Mouse (Mus musculus): ENCODE data around the gene Creb3l1.

Creb3l1 gene

GRCm38 (mm10) chr2:91962864-91963401 is 61.4 kb downstream of the Creb3l1 start:
- no peak for DNase-seq (ENCODE audit: low read depth)

GRCm38 (mm10) chr2:91961901-91962761 is 62.2 kb downstream of the Creb3l1 start:
- DNase-seq (ENCODE audit: low read depth) = no peak

DNA sequence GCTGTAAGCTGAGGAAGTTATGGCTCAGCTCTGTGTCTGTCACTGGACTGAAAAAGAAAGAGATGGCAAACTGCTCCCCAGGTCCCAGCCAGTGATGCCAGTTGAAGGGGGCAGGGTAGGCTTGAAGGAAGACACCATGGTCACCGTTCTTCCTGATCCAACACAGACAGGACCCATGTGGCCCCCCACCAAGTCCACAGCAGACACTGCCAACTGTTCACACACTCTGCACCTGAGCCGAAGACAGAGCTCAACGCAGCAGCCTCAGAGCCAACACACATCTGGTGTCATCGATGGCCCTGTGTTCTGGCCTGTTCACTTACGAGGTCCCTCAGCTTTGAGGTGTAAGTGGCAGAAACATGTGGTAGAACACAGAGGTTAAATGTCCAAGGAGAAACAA is 63.8 kb downstream of the Creb3l1 start:
- DNase-seq (ENCODE audit: low read depth) = no peak

GRCm38 (mm10) chr2:91959544-91960410 is 64.5 kb downstream of the Creb3l1 start:
- DNase-seq (ENCODE audit: low read depth) = no peak

DNA sequence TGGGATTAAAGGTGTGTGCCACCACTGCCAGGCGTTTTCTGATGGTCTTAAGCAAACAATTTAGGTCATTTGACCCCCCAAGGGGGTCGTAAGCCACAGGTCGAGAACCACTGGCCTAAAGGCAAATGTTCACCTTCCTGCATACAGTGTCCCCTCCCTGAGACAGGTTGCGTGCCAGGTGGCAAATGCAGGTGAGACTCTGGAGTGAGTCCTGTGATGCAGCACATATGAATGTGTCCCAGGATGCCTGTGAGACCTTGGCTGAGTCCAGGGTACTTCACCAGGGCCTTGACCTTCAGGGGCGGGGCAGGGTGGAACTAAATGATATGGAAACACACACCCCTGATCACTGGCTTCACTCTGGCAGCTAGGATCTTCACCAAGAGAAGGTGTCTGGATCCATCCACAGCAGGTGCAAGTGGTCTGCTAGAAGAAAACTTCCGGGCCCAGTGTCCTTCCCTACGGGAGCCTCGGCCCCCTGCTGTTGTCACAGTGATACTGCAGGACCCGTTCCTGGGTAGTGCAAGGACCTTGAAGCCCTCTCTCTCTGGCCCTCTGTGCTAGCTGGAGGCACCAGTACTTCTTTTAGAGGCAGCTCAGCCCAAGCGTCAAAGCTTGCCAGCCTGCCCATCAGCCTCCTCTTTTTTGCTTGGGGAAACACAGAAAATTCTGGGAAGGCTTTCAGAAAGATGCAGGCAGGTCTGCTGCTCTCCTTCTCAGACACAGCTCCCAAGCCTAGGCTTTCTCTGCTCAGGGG is 65.4 kb downstream of the Creb3l1 start:
- no peak for DNase-seq (ENCODE audit: low read depth)

GRCm38 (mm10) chr2:91958049-91958448 is 66.3 kb downstream of the Creb3l1 start:
- no peak for DNase-seq (ENCODE audit: low read depth)

DNA sequence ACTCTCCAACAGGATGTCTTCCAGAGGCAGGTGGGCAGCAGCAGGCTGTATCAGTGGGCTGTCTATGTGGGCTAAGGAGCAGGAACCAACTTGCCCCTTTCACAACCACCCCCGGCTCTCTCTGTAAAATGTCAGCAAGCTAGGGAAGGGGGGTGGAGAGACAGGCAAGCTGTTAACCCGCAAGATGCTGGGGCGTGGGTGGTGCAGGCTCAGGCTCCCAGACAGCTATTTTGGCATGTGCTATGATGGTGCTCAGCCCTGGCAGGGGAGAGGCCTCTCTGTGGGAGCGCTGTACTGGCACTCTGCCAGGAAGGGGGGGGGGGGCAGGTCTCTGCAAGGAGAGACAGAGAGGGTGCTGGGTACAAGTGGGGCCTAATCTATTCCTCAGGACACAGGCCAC is 67.2 kb downstream of the Creb3l1 start:
- no peak for DNase-seq (ENCODE audit: low read depth)

- no peak for DNase-seq (ENCODE audit: low read depth)
Observed at GRCm38 (mm10) chr2:91955875-91956274, 68.4 kb downstream of the Creb3l1 start.

- DNase-seq (ENCODE audit: low read depth) = no peak
Observed at GRCm38 (mm10) chr2:91955121-91955591, 69.1 kb downstream of the Creb3l1 start.

- no peak for DNase-seq (ENCODE audit: low read depth)
Observed at GRCm38 (mm10) chr2:91953825-91954224, 70.5 kb downstream of the Creb3l1 start.

- no peak for DNase-seq (ENCODE audit: low read depth)
Observed at GRCm38 (mm10) chr2:91950275-91951085, 73.8 kb downstream of the Creb3l1 start.

DNA sequence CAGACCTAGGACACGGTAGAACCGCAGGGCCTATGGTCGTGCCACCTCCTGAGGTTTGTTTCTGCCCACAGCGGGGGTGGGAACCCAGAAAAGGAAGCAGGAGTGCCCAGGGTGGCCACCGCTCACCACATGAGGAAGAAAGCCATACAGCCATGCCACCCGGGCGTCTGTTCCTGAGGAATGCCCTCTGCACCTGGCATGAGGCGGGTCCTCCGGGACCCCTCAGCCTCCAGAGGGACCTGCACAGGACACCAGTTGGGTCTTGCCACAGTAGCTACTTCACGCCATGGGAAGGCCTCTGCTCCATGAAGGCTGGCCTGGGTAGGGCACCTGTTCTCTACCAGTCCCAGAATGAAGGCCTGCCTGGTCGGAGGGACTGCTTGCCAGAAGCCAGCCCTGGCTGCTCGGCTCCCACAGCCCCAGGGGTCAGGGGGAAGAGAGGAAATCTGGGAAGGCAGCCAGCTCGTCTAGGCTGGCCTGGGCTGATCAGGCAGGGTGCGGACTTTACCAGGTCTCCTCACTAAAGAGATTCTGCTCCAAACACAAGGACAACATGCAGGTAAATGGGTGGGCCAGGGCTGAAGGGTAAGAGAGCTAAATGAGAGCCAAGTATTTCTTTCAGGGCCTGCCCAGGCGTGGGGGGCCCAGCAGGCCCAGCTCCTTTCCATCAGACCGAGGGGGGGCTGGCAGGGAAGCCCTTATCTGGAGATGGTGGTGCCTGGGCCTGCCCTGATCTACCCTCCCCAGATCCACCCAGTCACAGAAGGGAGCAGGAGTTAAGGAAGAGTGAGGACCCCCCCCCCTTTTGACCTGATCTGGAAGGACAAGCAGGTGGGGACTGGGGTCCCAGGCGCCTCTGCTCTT is 74.7 kb downstream of the Creb3l1 start:
- DNase-seq (ENCODE audit: low read depth) = no peak

DNA sequence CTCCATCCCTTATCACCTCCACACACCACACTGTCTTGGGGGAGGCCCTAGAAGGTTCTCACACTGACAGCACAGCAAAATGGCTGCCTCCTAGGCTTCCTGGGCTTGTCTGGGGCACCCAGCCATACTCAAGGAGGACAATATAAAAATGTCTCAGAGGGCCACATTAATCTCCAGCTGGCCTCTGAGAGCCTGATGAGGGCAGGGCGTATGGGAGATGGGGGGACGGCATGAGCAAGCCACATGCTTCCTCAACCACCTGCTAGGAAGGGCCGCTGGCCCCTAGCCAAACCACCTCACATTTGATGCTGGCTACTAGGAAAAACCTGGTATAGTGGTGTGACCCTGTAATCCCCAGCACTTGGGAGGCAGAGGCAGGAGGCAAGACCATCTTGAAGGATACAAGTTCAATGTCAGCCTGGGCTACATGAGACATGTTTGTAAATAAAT is 75.5 kb downstream of the Creb3l1 start:
- DNase-seq (ENCODE audit: low read depth) = no peak

- no peak for DNase-seq (ENCODE audit: low read depth)
Observed at GRCm38 (mm10) chr2:91948151-91948509, 76.2 kb downstream of the Creb3l1 start.

- no peak for DNase-seq (ENCODE audit: low read depth)
Observed at GRCm38 (mm10) chr2:91947397-91948150, 76.7 kb downstream of the Creb3l1 start.

DNA sequence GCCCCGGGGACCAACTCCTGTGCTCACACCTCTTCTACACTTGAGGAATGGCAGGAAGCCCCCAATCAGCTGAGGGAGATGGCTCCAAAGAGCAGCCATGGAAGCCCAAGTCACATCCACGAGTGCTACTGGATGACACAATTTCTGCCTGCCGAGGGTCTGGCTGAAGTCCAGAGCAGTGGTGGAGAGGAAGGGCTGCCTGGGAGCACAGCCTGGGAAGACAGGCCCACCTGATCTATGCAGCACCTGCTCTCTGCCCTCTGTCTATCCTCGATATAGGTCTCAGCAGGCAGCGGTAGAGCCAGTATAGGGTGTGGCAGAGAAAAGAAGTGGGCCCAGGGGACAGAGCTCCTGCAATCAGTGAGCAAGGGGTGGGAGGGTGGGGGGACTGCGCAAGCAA is 77.5 kb downstream of the Creb3l1 start:
- no peak for DNase-seq (ENCODE audit: low read depth)

DNA sequence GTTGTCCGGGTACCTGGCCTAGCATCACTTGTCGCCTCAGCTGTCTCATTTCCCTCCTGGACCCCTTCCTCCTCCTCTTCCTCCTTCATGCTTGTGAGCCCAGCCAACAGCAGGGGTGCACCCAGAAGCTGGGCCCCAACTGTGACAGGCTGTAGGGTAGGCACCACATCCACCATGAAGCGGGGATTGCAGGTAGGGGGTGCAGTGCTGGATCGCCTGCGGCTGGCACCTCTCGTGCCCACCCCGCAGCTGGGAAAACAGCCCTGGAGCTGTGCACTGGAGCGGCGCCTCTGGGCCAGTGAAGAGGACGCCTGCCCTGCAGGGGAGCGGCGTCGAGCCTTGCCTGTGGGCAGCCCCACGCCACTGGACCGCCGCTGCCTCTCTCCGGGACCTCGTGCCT is 78.8 kb downstream of the Creb3l1 start, which contains the start of gene Gm9821:
TSS of gene Gm9821 (plus strand) at position 221 of the 400 bp plus-strand sequence.
- no peak for DNase-seq (ENCODE audit: low read depth)

DNA sequence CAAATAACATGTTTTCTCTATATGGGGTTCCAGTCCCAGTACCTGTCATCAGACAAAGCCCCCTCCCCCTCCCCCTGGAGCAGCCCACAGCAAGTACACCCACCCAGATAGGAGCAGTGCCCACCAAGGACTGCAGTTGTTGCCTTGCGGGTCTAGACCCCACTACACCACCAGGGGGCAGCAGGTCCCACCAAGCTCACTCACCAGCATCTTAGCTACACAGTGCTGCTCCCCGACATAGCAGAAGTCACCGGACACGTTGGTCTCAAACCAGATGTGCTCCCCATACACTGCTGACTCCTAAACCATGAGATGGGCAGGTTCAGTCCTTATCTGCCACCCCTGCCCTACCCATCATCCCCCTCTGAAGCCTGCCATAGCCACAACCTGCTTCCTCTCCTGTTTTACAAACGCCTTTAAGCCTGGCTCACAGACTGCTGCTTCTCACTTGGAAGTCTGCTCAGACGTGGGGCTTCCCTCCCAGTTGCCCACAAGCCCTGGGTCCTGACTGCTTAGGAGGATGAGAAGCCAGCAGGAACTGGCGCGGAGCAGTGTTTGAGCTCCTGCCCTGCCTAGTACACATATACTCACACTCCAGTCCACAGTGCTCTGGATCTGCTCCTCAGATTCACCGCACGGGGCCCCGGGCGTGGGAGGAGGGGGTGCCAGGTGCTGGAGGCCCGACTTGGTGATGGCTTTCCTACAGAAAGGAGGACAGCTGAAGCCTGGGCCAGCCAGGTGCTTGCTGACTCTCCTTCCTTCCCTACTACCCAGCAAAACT is 79.9 kb downstream of the Creb3l1 start:
- DNase-seq (ENCODE audit: low read depth) = no peak
